Mouse (Mus musculus): ENCODE measurements around the gene Smarcd3. TPM values are rescaled to one million over a fixed set of nuclear protein-coding genes. Genes with fewer than 3 reads are reported as not detected.

The Smarcd3 gene
- total RNA-seq, 1 experiment from 2014 or later = 3.0 TPM

- no peak for ATAC-seq (replicated peaks; ENCODE audit: insufficient number of reproducible peaks, low FRiP score, low TSS enrichment, poor library complexity, severe bottlenecking)
These were observed 23.0 kb downstream of the Smarcd3 start for GRCm38 (mm10) chr5:24601071-24601835.

- ATAC-seq (replicated peaks; ENCODE audit: insufficient number of reproducible peaks, low FRiP score, low TSS enrichment, poor library complexity, severe bottlenecking) = no peak
These were observed 24.0 kb downstream of the Smarcd3 start for GRCm38 (mm10) chr5:24600236-24600635.

- ATAC-seq (replicated peaks; ENCODE audit: insufficient number of reproducible peaks, low FRiP score, low TSS enrichment, poor library complexity, severe bottlenecking) = no peak
These were observed 25.1 kb downstream of the Smarcd3 start for GRCm38 (mm10) chr5:24599137-24599536.

DNA sequence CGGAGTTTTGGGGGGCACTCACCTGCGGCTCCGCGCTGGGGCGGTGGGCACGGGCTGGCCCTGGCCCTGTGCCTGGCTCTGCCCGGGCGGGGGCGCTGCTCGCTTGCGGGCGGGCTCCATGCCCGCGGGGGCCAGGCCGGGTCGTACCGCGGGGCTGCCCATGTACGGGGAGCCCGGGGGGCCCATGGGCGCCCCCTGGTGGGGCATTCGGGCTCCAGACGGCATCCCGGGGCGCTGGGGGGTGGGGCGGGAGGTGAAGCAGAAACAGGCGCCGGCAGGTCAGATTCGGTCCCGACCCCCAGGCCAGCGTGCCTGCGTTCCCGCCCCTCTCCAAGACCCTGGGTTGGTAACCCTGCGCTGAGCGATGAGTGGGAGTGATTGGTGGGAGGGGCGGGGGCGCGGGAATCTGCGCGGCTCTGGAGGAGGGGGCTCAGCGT is 25.6 kb downstream of the Smarcd3 start:
- ATAC-seq (replicated peaks; ENCODE audit: insufficient number of reproducible peaks, low FRiP score, low TSS enrichment, poor library complexity, severe bottlenecking) = no peak

- ATAC-seq (replicated peaks; ENCODE audit: insufficient number of reproducible peaks, low FRiP score, low TSS enrichment, poor library complexity, severe bottlenecking) = no peak
These were observed 26.2 kb downstream of the Smarcd3 start for GRCm38 (mm10) chr5:24597901-24598569.

DNA sequence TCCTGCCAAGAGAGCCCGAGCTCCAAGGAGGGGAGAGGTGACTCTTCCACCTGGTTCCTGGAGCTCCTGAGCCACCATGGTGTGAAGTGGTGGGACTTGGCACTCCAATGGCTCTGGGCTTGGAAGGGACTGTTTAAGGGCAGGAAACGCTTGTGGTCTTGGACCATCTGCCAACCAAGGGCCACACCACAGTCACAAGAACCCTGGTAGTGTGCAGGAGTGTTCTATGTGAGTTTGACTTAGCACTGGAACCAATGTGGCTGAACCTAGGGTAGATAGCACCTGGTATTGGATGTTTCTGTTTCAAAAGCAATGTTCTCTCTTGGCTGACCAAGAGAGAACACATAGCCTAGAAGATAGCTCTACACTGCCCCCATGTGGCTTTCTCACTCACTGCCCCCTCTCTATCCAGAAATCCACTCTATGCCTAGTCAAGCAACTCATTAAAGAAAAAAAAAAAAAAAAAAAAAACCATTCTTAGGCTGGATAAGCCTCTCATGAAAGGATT is 26.9 kb downstream of the Smarcd3 start:
- ATAC-seq (replicated peaks; ENCODE audit: insufficient number of reproducible peaks, low FRiP score, low TSS enrichment, poor library complexity, severe bottlenecking) = peak; percentile 66

DNA sequence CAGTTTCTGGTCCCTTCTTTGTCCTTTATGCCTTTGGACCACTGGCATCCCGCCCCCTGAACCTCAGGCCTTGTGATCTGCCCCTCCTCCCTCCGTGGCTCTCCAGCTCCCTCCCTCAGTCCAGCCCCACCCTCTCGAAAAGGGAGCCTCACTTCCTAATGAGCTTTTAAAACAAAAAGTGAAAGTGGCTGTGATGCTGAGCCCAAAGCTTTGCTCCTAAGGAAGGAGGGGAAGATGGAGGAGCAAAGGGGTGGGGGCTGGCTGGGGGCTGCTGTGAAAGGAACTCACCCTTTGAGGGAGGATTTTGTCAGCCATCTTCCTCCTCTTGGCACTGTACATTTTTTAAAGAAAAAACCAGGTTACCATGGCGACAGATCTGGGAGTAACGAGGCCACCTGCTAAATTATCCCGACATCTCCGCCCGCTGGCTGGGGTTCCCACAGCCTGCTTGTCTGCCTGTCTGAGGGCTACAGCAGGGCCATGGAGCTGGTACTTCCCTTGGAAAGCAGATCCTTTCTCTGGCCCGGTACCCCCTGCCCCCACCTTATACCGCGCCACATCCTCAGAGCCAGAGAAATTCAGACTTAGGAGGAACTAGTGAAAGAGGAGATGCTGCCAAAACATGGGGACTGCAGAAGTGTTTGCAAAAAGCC is 27.6 kb downstream of the Smarcd3 start:
- no peak for ATAC-seq (replicated peaks; ENCODE audit: insufficient number of reproducible peaks, low FRiP score, low TSS enrichment, poor library complexity, severe bottlenecking)

GRCm38 (mm10) chr5:24595786-24596380 is 28.3 kb downstream of the Smarcd3 start:
- ATAC-seq (replicated peaks; ENCODE audit: insufficient number of reproducible peaks, low FRiP score, low TSS enrichment, poor library complexity, severe bottlenecking) = no peak

- no peak for ATAC-seq (replicated peaks; ENCODE audit: insufficient number of reproducible peaks, low FRiP score, low TSS enrichment, poor library complexity, severe bottlenecking)
These were observed 28.9 kb downstream of the Smarcd3 start for GRCm38 (mm10) chr5:24595261-24595660.

DNA sequence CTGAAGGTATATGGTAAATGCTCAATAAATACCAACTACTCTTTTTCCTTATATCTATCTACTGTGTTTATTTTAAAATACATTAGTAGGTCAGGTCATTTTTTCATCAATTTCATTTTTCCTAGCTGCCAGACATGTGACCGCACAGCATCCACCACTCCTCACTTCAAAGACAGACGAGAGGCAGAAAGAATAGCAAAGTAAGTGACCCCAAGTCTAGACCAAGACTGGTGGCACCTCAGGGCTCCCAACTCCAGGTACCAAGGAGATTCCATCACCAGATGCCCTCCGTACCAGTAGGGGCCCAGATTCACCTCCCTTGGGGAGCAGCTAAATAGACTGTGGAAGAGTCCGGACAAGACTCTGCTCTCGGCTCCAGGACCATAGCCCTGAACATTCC is 29.9 kb downstream of the Smarcd3 start:
- ATAC-seq (replicated peaks; ENCODE audit: insufficient number of reproducible peaks, low FRiP score, low TSS enrichment, poor library complexity, severe bottlenecking) = no peak

- ATAC-seq (replicated peaks; ENCODE audit: insufficient number of reproducible peaks, low FRiP score, low TSS enrichment, poor library complexity, severe bottlenecking) = no peak
These were observed 30.3 kb downstream of the Smarcd3 start for GRCm38 (mm10) chr5:24593928-24594327.

- no peak for ATAC-seq (replicated peaks; ENCODE audit: insufficient number of reproducible peaks, low FRiP score, low TSS enrichment, poor library complexity, severe bottlenecking)
These were observed 31.0 kb downstream of the Smarcd3 start for GRCm38 (mm10) chr5:24593230-24593629.

GRCm38 (mm10) chr5:24592471-24593160 is 31.6 kb downstream of the Smarcd3 start:
- ATAC-seq (replicated peaks; ENCODE audit: insufficient number of reproducible peaks, low FRiP score, low TSS enrichment, poor library complexity, severe bottlenecking) = no peak

- no peak for ATAC-seq (replicated peaks; ENCODE audit: insufficient number of reproducible peaks, low FRiP score, low TSS enrichment, poor library complexity, severe bottlenecking)
These were observed 32.3 kb downstream of the Smarcd3 start for GRCm38 (mm10) chr5:24591796-24592470.

GRCm38 (mm10) chr5:24591268-24591721 is 32.9 kb downstream of the Smarcd3 start:
- no peak for ATAC-seq (replicated peaks; ENCODE audit: insufficient number of reproducible peaks, low FRiP score, low TSS enrichment, poor library complexity, severe bottlenecking)

DNA sequence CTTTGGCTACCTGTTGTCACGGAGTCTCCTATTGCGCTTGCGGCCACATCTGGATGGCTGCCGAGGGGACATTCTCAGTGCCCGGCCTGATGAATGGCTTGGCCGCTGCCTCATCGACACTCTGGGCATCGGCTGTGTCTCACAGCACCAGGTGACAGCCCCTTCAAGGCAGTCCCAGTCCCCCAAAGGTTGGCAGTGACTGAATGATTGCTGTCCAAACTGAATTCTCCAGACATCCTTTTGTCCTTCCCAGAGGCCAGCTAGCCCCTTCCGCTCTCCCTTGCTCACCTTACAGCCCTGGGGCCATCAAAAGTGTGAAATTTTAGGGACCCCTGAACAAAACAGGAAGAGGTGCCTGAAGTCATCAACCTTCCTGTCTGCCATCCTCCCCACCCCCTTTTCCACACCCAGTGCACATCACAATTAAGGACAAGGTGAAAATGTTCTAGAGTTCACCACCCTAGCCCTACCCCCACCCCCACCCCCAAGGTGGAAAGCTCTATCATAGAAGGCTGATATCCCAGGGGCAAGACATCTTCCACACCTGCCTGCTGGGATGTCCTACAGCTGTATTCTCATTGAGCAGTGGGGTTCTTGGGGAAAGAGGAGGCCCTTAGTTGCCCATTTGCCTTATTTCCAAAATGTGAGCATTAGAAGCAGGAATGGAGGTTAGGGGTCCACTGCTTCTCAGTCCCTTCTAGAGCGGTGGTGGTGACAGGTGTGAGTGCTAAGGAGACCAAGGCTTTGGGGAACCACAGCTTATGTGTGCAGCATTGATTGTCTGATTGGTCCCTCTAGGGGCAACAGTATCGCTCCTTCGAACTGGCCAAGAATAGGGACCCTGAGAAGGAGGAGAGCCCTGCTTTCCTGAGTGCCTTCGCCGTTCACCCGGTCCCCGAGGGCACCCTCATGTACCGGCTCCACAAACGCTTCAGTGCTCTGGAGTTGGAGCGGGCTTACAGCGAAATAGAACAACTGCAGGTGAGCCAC is 34.4 kb downstream of the Smarcd3 start:
- ATAC-seq (replicated peaks; ENCODE audit: insufficient number of reproducible peaks, low FRiP score, low TSS enrichment, poor library complexity, severe bottlenecking) = no peak

GRCm38 (mm10) chr5:24587200-24587577 is 37.0 kb downstream of the Smarcd3 start:
- no peak for ATAC-seq (replicated peaks; ENCODE audit: insufficient number of reproducible peaks, low FRiP score, low TSS enrichment, poor library complexity, severe bottlenecking)

All from monocyte, adult 5-6 weeks (primary cell).